Mouse (Mus musculus) cerebellum, postnatal 36 days (tissue): ENCODE measurements around the gene Parp6.
A peak's percentile ranks its signal among the peaks of the same experiment; 100 is the strongest.

Experiments used
- DNase-seq, 2 experiments: peaks; one replicate each; pipeline ENCODE4 v3.0.0; 2021 to 2022; ENCODE audit warnings: mixed read lengths in 2 of 2

Parp6 gene

DNA sequence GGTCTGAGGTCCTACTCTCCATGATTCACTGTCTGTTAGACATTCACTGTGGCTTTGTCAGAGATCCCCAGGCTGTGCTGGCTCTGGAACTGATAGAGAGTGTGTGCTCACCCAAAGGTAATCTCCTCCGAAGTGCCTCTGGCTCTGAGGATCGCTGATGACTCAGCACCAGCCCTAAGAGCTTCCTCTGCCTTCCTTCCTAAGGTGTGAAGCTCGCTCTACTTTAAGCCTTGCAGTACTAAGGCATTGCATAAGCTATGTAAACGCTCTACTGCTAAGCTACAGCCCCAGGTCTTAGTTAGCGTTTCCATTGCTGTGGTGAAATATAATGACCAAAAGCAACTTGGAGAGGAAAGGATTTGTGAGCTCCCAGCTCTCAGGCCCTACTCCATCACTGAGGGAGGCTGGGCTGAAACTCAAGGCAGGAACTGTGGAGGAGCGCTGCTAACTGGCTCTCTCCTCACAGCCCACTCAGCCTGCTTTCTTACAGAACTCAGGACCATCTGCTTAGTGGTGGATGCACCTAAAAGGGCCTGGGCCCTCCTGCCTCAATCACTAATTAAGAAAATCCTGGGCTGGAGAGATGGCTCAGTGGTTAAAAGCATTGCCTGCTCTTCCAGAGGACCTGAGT, 70.4 kb downstream of the Parp6 start:
- no peak for DNase-seq

DNA sequence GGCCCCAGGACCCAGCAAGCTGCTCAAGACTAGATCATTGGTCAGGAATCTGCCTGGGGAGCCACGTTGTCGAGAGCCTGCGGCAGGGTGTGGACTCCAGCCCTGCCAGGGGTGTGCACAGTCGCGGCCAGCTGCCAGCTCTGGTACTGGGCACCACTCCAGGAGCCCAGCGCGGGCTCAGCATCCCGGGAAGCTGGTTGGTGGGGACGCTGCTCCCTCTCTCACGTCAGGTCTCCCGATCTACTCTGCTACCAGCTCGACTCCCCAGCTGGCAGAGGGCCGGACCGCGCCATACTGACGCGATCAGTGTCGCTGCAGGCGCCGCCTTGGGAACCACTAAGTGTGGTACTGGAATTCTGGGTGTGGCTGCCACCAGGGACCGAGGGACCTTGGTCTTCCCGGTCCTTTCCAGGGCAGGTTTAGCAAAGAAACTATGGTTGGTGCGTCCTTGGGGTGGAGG, 74.6 kb downstream of the Parp6 start:
- DNase-seq = peak; percentile 54 to 66

DNA sequence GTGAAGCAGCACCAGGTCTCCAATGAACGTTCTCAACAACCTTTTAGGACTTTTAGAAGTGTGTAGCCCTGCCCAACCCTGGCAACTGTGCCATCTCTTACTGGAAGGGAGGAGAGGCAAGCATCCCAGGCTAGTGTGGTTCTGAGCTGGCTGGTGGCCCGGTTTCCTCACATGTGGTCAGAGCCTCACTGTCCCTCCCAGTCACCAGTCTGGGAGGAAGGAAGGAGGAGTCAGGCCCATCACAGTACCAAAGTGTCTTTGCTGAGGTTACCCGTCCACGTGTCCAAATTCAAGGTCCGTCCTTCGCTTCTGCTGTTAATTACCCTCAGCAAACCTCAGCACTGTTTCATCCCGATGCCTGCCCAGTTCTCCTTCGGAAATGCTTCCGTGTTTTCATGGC, 75.1 kb downstream of the Parp6 start:
- peak; percentile 51 to 59 for DNase-seq

DNA sequence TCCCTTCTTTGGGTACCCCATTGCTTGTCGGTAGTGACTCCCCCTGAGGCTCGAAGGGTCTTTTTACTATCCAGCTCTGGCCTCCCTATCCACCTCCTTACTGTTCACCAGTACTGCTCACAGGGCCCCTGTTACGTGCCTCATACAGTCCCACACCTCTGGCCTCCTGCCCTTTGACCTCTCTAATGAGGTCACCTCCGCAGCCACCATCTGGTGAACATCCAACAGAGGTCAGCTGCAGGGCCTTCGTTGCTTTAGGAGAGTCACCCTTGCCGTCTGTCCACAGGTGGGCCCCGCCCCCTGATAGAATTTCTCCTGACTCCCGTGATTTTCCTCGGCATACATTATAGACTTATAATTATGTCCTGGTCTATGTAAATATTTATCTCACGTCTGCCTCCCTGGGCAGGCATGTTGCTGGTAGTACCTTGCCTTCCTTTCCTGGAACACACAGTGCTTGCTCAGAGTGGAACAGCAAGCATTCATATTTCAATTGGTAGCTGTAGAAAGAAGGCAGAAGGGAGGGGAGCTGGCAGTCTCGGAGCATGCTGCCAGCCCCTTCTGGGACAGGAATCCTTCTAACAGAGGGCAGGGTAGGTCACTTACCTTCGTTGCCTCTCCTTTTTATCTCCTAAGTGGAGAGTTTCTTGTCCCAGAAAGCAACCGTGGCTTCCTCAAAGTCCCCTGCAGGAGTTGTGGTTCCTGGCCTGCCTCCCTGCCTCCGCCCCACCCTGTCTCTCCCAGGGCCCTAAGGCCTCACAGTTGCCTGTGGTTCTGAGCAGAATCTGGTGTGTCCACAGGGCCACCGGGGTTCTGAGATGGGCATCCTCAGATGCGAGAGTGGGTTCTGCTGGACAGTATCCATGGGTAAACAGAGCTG, 77.7 kb downstream of the Parp6 start:
- DNase-seq = no peak

DNA sequence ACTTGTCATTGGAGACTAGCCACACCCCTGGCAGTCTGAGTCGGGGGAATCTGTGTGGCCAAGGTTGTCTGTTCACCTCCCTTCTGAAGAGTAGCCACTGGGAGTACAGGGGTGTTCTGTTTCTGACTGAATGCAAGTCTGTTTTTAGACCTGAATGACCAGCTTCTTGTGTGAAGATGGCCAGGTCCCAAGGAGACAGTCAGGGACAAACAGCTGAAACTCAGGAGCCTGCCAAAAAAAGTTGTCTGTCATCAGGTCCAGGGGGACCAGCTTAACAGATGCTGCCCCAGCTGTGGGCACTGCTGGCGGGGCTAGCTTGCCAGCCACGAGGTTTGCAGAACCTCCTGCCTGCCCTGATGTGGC, 78.3 kb downstream of the Parp6 start:
- DNase-seq = no peak

DNA sequence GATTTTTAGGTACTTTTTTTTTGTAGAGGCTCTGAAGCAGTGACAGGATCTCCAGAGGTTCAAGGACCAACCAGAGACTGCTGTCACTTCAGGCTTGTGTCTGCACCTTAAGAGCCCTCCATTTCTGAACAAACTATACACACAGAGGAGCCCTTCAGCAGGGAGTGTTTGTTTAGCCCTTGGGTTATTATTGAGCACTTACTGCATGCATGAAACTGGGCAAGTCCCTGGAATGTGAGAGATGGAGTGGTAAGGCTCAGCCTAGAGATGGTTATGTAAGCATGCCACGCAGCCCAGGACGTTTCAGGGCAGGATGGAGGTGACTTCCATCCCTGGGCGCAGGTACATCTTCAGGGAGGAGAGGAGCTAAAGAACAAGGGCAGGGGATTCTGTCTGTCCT, 79.3 kb downstream of the Parp6 start:
- no peak for DNase-seq
